Mouse (Mus musculus): ENCODE measurements around the gene Cers6. TPM values are rescaled to one million over a fixed set of nuclear protein-coding genes. Genes with fewer than 3 reads are reported as not detected.

The Cers6 gene
- polyA plus RNA-seq (2015; fragmentation: Illumina TruSeq; extraction: RNeasy Lipid Tissue Mini Kit (QIAGEN cat#74804); ENCODE audit: insufficient read depth, low replicate concordance), result 13.6 TPM

DNA sequence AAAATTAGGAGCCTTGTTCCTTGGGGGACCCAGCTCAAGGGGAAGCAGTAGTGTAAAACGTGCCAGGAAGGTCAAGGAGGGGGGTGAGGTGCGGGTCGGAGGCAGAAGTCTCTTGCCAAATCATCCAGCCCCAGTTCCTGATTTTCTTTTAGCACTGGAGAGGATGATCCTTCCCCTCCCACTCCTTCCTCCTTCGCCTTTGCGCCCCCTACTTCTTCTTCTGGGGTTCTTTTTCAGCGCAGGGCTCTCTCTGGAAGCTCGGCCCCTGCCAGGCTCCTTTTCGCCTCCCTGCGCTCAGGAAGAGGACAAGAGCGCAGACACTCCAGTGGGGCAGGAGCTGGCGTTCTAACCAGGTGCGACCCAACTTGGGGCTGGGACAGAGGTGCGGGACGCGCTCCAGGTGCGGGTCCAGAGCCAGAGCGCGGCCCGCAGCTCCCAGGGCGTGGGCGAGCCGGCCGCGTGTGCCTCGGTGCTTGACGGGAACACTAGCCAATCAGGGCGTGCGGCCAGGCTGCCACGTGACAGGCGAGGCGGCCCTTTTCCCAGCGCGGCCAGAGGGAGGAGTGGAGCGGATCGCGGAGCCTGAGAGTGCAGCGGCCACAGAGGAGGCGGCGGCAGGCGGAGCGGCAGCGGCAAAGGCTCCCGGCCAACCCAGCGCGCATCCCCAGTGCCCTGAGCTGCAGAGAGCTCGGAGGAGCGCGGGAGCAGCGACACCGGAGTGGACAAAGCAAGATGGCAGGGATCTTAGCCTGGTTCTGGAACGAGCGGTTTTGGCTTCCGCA, at the start of gene Cers6:
TSS of gene Cers6 (plus strand) at position 538 of the 782 bp plus-strand sequence.

DNA sequence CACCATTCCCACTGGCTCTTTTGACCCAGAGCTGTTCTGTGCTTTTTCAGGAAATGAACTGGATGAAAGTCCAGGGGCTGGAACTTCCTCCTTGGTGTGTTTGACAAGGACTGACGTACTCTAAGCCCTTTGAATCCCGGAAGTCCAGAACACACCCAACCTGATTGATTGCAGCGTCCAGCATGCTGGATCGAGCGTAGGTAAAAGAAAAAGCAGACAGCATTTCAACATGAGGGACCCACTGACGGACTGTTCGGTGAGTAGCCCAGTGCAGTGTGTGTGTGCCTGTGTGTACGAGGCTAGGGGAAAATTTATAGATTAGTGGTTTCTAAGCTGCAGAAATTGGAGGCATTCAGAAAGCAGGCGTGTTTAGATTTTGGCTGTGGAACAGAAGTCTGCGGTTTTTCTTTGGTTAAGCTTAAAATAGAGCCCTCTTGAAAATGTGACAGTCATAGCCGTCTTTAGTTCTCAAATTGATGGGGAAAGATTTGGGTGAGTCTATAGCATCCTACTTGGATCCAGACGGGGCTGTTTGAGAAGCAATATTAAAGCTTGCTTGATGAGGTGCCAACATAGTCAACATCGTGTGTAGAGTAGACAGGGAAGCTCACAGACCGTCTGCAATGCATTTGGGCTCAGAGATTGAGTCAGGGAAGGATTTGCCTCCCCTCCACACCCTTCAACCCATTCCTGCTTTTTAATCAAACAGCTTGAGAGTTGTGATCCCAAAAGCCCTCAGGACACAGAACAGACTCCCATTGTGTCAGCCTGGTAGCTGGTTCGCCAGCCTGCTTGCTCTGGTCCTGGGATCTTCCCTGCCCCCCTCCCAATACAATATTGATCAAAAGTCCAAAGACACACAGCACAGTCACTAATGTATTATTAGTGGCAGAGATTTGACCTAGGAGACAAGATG, 274.7 kb downstream of the Cers6 start, which contains the start of gene Nostrin:
TSS of gene Nostrin (plus strand) at position 140 of the 916 bp plus-strand sequence.

Other genes starting within 250 kb of the Cers6 start
- not detected for gene 4932414N04Rik, start 205.0 kb upstream of the Cers6 start, polyA plus RNA-seq (2015; fragmentation: Illumina TruSeq; extraction: RNeasy Lipid Tissue Mini Kit (QIAGEN cat#74804); ENCODE audit: insufficient read depth, low replicate concordance)

Measured in spleen, adult 10 weeks (tissue).